Mouse (Mus musculus): ENCODE measurements around the gene Smyd2.
A peak's percentile ranks its signal among the peaks of the same experiment; 100 is the strongest.

The Smyd2 gene

GRCm38 (mm10) chr1:189921818-189922592 lies at the start of gene Smyd2:
Gene Smyd2 (minus strand): TSS chr1:189922363.
- DNase-seq (ENCODE audit: low read depth, low spot score): peak; percentile 66

- no peak for DNase-seq (ENCODE audit: low read depth, low spot score)
Measured at GRCm38 (mm10) chr1:189970381-189970780, 48.2 kb upstream of the Smyd2 start.

GRCm38 (mm10) chr1:189968027-189968426 lies 45.9 kb upstream of the Smyd2 start:
- DNase-seq (ENCODE audit: low read depth, low spot score): no peak

GRCm38 (mm10) chr1:189960481-189960880 lies 38.3 kb upstream of the Smyd2 start:
- DNase-seq (ENCODE audit: low read depth, low spot score): no peak

- no peak for DNase-seq (ENCODE audit: low read depth, low spot score)
Measured at GRCm38 (mm10) chr1:189959802-189960201, 37.6 kb upstream of the Smyd2 start.

- no peak for DNase-seq (ENCODE audit: low read depth, low spot score)
Measured at GRCm38 (mm10) chr1:189951861-189952260, 29.7 kb upstream of the Smyd2 start.

GRCm38 (mm10) chr1:189947411-189947810 lies 25.2 kb upstream of the Smyd2 start:
- no peak for DNase-seq (ENCODE audit: low read depth, low spot score)

- DNase-seq (ENCODE audit: low read depth, low spot score): no peak
Measured at GRCm38 (mm10) chr1:189946126-189946525, 24.0 kb upstream of the Smyd2 start.

GRCm38 (mm10) chr1:189941786-189942185 lies 19.6 kb upstream of the Smyd2 start:
- DNase-seq (ENCODE audit: low read depth, low spot score): peak; percentile 62

GRCm38 (mm10) chr1:189936436-189937105 lies 14.4 kb upstream of the Smyd2 start:
- no peak for DNase-seq (ENCODE audit: low read depth, low spot score)

- DNase-seq (ENCODE audit: low read depth, low spot score): no peak
Measured at GRCm38 (mm10) chr1:189933480-189934202, 11.5 kb upstream of the Smyd2 start.

GRCm38 (mm10) chr1:189932976-189933375 lies 10.8 kb upstream of the Smyd2 start:
- no peak for DNase-seq (ENCODE audit: low read depth, low spot score)

- no peak for DNase-seq (ENCODE audit: low read depth, low spot score)
Measured at GRCm38 (mm10) chr1:189932190-189932589, 10.0 kb upstream of the Smyd2 start.

- no peak for DNase-seq (ENCODE audit: low read depth, low spot score)
Measured at GRCm38 (mm10) chr1:189929896-189930295, 7.7 kb upstream of the Smyd2 start.

- DNase-seq (ENCODE audit: low read depth, low spot score): peak; percentile 80
Measured at GRCm38 (mm10) chr1:189927644-189928043, 5.5 kb upstream of the Smyd2 start.

- DNase-seq (ENCODE audit: low read depth, low spot score): no peak
Measured at GRCm38 (mm10) chr1:189926279-189926678, 4.1 kb upstream of the Smyd2 start.

- peak; percentile 79 for DNase-seq (ENCODE audit: low read depth, low spot score)
Measured at GRCm38 (mm10) chr1:189923871-189924568, 1.9 kb upstream of the Smyd2 start.

GRCm38 (mm10) chr1:189923157-189923556 lies 994 bp upstream of the Smyd2 start:
- DNase-seq (ENCODE audit: low read depth, low spot score): no peak

- no peak for DNase-seq (ENCODE audit: low read depth, low spot score)
Measured at GRCm38 (mm10) chr1:189922721-189923120, 558 bp upstream of the Smyd2 start.

- peak; percentile 31 for DNase-seq (ENCODE audit: low read depth, low spot score)
Measured at GRCm38 (mm10) chr1:189921568-189921817, 670 bp downstream of the Smyd2 start.

GRCm38 (mm10) chr1:189920701-189921567 lies 1.2 kb downstream of the Smyd2 start:
- DNase-seq (ENCODE audit: low read depth, low spot score): peak; percentile 70

All from R1 (cell line).